Mouse (Mus musculus) cerebellum, adult 11-12 months (tissue): Measurements from ENCODE around the gene Lrrk1.

Experiments used
- DNase-seq: peaks from one replicate; pipeline ENCODE4 v3.0.0; 2022

Lrrk1 gene

DNA sequence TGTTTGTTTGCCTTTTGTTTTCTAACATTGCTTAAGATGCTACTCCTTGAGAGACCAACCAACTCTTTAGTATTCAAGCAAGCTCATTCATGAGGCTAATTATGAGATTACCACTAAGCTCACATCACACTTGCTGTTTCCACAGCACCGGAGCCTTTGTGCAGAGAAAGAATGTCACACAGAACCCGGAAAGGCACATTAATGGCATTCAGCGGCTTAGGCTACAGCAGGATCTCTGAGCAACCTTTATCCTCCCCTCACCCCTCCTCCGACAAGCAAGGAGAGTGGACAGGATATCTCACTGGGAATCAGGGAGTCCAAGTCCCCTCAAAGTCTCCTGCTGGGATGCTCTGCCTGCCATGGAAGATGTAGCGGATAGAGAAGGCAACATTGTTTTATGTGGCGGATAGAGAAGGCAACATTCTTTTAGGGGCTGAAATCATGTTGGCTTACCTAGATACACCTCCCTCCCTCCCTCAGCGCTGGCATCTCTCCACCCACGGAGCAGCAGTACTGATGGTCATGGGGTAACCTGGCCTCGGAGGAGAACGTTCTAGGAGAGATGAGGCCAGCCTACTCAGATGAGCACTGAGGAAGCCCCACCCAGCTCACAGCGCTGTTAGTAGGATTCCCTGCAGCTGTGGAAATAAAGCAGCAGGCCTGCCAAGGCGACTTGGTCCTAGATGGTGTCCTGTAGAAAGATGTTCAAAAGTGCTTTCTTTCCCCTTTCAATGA is 91.1 kb downstream of the Lrrk1 start:
- DNase-seq, result no peak

DNA sequence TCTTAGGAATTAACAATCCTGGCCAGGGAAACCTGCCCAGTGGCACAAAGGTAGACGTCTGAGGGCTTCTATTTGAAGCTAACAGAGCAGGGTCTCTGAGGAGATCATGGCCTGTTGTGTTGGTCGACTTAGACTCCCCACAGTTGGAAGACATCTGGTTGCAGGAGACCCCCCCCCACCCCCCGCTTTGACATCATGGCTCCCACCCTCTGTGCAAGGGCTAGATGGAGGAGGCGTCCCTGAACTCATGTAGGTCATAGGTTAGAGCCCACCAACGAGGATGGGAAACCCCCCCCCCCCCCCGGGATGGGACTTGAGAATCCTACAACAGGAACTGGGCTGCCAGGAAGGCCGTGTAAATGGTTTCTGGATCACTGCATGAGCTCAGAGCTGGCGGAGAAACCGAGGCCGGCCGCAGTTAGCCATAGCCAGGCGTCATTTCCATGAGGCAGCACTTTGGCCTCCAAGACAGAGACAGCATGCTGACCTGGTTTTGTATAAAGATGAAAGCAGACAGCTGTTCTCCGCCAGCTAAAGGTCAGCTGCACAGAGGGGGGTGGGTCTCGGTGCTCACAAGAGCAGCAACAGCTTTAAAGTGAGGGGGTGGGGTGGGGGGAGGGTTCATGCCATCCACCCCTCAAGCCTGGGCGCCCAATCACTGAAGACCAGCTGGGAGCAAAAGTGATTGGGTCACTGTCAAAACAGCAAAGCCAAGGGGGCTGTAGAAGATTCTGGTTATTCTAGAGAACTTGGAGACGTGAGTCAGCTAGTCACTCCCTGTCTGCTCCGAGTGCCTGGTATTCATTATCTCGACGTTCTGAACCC is 95.4 kb downstream of the Lrrk1 start:
- no peak for DNase-seq

DNA sequence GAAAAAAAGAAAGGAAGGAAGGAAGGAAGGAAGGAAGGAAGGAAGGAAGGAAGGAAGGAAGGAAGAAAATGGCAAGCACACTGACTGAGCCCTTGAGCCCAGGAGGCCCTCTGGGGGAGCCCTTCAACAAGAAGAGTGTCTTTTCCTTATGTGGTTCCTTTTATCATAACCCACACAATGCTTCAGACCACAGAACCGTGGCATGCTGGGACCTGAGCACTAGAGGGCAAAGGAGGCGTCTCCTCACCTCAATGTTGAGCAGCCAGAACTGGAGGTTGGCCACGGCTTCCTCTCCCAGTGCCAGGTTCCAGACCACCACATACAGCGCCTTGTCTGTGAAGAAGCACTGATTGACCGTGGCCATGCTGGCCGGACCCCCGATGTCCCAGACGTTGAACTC is 96.1 kb downstream of the Lrrk1 start:
- no peak for DNase-seq

DNA sequence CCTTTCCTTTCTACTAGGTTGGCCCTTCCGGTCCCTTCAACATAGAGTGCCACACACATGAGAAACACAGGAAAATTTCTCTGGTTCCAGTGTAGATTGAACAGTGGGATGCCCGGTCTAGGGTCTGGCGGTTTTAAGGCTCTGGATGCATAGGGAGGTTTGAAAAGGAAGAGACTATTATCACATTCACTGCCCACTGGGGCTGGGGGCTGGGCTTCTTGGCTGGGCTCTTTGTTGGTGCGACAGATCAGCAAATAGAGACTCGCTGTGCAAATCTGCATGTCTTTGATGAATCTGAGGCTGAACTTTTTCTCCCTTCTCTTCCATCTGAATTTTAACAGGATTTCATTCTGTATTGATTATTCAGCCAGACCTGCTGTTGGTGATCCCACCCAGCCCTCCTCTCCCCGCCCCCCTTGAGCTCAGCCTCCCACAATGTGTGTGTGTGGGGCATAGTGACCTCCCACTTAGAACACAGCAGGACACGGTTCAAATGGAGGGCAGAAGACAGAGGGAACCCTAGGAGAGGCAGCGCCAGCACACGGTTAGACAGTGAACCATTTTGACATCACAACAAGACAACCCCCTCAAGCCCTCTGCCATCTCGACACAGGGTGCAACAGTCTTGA is 105.1 kb downstream of the Lrrk1 start:
- DNase-seq, result no peak

DNA sequence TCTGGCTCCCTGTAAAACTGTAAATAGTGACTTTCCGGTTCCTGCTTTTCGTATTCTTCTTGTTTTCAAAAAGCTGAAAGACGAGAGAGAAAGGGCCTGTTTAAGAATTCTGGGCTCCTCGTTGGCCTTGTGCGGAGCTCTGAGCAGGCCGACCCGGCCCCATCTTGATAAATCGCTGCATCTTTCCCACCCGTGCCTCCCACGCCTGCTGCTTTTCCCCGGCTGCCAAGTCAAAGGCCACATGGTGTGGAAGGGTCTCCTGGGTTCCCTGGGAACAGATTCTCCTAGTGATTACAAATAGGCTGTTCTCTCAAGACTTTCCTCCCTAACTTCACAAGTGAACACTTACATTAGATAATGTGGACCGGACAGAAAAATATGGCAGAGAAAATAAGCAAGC is 105.9 kb downstream of the Lrrk1 start:
- DNase-seq, result no peak

DNA sequence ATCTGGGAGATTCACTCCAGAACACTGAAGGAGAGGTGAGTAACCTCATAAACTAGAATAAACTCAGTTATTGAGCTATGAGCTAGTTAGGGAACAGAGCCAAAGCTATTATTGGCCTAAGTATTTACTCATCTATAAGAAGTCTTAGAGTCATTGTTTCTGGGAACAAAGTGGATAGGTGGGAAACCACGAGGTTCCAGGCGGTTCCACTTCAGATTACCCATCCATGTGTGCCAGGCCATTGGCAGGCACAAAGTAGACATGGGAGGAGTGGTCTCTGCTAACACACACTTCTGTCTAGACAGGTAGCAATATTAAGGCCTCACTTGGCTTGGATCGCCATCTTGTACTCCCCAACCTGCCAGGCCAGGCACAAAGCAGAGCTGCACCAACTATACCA is 110.1 kb downstream of the Lrrk1 start:
- no peak for DNase-seq

DNA sequence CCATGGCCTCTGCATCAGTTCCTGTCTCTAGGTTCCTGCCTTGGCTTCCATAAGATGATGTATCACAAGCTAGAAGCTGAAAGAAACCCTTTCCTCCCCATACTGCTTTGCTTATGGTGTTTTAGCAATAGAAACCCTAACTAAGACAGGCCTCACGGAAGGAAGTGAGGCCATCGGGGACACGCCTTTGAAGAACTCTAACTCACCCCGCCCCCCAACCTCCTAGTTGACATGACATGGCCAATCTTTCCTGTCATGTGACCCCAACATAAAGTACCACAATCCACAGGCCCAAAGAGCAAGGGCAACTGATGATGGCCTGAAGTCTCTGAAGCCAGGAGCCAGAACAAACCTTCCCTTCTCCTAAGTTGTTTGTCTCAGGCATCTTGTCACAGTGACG is 114.7 kb downstream of the Lrrk1 start:
- no peak for DNase-seq

DNA sequence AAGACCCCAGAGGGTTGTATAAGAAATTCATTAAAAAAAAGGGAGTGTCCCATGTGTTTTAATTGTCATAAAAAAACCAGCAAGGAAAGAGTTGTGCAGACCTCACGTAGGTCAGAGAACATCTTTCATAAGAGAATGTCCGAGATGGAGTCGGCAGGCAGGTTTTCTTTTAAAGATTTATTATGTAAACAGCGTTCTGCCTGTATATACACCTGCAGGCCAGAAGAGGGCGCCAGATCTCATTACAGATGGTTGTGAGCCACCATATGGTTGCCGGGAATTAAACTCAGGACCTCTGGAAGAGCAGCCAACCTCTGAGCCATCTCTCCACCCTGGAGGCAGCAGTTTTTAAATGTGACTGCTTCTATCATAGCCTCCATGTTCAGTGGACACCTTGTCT is 116.9 kb downstream of the Lrrk1 start:
- no peak for DNase-seq

DNA sequence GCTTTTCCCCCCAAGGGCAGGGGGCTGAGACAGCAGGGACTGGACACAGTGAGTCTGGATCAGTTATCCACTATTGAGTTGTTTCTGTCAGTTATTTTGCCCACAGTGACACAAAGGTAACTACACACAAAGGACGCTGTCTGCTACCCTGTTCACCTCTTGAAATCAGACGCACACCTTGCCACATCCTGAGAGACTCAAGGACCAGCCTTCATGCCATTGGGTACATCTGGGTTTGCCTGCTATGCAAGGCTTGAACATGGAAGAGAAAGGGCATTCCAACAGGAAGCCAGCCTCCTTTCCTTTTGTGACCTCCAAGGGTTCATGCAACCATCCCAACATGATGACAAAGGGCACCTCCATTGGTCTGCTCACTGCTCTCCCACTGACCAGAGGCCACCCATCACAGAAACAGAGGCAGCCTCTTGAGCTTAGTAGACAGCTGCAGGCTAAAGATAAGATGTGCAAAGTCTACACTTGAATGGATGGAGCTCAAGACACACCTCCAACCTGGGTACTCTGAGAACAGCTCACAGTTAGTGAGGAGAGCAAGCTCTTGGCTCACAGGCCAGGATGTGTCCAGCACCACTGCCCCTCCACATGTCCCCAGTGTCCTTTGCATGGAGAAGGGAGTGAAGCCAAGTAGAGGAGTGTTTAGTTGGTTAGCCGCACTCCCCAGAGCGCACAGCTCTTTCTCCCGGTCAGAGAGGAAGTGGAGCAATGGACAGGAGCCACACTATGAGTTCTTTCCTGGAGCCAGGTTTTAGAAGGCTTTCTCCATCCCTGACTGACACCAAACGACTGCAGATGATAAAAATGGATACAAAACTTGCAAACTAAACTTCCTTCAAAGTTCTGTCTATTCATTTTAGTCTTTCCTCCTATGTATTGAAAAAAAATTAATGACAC is 121.0 kb downstream of the Lrrk1 start:
- no peak for DNase-seq

DNA sequence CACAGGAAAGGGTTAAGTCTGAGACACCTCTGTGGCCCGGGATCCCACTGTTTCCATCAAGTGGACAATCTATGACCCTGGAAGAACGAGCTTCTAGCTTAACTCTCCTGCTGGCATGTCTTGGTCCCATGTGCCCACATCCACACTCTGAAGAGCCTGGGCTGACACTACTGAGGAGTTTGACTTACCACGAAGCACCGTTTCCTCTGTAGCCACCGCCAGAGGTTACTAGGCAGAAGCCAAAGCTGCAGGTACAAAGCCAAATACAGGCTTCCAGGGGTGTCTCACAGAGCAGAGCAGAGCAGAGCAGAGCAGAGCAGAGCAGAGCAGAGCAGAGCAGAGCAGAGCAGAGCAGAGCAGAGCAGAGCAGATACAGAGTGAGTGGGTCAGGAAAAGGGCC is 124.7 kb downstream of the Lrrk1 start:
- no peak for DNase-seq

DNA sequence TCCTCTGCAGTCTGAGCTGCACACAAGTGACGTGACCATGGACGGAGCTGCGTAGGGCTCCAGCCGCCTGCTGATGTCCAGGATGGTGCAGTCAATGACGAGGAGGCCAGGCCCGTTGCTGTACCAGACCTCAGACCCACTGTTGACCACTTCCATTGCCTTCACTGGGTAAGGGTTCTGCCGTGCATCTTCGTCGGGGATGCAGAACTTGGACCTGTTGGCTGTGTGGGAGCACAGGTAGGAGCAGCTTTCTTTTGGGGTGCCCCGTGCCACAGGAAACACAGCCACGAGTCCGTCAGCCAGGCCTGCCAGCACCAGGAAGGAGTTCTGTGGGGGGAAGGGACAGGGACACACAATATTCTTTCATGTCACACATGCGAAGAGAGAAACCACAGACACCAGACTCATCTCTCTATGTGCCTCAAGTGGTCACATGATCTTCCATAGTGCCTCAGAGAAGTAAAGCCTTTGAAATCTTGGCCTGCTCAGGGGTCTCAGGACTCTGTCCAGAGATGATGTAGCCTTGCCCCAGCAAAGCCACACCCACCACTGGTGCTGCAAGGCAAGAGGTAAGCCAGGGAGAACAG is 125.5 kb downstream of the Lrrk1 start:
- DNase-seq, result no peak

DNA sequence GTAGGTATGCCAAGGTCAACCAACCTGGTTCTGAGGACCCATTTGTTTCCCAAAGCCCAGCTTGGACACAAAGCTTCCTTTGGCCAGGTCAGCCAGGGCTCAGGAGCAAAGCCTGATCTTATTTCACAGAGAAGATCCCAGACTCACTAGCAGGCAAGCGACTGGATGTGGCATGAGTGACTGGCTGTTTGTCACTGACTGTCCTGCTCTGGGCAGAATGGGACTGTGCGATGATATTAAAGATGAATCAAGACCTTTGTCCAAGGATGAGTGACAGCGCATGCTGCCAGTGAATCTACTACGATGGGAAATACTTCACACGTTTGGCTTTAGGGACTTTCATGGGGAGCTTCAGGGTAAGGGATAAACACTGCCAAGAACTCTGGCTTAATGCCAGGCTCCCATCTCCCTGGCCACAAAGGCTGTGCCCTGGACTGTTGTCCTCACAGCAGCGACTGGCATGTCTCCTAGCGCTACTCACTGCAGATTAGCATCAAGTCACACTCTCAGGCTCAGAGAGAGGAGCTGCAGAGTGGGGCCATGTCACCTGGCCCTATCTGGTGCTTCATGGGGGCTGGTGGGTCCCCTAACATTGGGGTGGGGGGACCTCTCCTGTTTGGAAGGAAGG is 127.3 kb downstream of the Lrrk1 start:
- DNase-seq, result peak; percentile 78

DNA sequence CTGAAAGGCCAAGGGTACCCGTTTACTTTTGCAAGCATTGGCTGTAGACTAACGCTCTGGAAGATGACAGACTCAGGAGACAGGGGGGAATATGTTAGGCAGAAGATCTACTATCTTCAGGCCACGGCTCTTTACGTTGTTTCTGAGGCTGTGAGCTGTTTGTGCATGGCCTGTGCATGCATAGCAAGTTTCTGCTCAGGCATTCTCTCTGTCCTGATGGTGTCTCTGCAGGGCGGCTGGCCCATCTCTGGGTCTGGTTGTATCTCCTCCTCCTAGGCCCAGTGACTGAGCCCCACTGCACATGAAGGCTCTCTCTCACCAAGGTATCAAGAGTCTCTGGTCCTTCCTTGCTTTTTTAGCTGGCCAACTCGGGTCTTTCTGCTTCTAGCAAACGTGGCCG is 127.9 kb downstream of the Lrrk1 start:
- DNase-seq, result peak; percentile 47

DNA sequence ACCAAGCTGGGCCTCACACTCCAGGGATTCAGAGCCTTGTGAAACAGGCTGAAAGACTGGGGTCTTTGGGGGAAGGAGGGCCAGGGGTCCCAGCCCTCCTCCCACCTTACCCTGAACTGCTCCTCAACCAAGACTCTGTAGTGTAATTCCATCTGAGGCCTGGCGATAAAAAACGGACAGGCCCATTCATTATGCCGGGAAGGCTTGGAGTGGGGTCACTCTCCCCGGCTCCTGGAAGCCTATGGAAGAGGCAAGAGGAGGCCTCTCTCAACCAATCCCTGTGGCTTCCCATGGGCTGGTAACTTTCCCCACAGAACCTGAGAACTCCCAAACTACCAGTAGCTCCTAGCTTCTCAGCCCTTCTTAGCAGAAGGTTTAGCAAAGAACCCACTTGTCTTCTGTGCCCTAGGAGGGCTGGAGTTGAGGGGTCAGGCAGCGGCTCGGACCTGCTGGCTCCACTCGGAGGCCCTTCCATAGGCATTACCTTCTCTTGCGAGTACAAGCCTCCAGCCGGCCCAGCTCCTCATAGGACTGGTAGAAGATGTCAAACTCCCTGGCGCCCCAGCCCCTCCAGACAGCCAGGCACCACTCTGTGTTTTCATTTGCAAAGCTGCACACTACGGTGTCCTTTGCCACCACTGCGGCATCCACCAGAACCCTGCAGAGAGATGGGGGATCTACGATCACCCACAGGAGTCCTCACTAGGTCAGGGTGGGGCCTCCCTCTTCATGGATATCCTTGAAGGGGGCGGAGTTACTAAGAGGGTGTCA is 128.5 kb downstream of the Lrrk1 start:
- no peak for DNase-seq

DNA sequence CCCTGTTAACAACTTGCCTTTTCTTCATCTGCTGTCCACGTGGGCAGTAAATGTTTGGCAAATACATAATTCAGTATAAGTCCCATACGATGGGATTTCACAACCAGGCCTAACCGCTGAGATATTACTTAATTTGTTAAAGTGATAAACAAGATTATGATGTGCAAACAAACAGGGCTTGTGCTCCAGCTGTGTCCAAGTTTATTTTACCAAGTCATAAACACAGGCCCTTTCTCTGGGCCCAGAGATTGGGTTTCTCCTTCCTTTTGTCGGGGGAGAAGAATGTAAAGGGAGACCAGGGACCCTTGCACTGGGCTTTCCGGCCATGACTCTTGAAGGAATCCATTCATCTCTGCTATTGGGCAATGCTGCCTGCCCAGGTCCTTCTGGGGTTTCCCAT is 129.2 kb downstream of the Lrrk1 start:
- DNase-seq, result no peak

DNA sequence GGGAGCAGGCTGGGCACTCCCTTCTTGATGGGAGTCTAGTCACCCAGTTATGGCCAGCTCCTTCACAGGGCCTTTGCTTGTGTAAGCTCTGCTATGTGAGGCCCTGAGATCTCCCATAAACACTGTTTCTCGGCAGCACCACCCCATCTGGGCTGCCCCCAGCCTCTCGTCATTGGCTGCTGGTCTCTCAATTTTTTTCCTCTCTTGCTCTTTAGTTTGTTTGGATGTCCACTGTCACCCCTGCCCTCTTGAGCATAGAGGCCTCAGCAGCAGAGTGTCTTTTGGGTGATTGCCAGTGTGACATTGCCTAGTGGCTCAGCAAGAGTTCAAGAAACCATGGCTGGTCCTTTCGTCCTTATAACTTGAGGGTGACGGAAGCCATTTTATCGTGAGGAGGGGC is 130.9 kb downstream of the Lrrk1 start:
- no peak for DNase-seq

DNA sequence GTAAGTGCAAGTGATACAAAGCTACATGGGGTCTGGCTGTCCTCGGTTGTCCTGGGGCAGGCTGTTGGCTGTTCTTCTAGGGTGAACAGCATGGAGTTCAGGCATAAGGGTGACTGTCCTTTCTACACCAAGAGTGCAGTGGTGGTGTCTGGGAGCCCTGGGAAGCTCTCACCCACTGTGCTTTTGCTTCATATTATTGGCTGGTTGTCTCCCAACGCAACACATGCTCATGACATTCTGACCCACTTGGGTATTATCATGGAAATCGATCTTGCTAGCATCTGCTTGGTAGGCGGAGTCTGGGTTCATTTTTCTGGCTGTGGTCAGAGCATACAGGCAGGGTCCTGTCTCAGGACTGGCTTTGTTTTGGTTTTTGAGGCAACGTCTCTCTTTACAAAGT is 131.7 kb downstream of the Lrrk1 start:
- no peak for DNase-seq

DNA sequence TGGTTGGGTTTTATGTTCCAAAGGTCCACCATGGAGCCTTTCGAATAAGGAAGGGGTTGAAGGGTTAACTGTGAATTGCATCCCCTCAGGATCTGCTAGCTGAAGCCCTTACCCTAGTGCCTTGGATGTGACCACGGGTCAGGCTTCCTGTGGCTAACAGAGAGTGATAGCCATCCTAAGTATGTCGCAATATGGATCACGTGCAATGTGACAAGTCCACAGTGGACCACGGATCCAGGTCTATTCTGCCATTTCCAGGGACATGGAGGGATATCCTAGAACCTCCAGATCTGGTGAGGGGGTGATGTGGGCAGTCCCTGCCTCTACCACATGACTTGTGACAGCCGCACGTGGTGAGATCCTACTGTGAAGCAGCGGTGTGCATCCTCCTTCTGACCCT is 133.2 kb downstream of the Lrrk1 start:
- DNase-seq, result no peak

DNA sequence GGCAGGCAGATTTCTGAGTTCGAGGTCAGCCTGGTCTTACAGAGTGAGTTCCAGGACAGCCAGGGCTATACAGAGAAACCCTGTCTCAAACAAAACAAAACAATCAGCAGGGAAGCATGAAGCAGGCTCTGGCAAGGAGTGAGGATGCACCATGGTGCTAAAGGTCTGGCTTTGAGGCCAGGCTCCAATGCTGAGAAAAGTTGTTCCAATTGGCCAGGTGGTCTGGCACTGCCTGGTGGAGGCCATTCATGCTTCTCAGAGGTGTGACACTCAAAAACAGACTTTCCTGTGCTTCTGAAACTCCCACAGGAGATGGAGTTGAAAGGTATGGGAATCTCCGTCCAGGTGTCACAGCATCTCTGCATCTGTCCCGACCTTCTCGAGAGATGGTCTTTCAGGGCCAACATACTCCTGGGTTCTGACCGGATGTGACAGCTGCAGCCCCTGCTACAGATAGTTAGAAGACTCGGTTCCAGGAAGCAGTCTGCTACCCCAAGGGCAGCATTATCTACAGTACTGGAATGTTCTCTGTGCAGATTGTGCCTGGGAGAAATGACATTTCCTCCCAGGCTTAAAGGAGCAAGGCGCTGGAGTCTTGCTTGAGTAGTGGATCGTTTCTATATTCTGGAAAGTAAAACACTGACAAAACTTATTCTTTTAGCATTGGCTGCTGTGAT is 134.0 kb downstream of the Lrrk1 start:
- no peak for DNase-seq

DNA sequence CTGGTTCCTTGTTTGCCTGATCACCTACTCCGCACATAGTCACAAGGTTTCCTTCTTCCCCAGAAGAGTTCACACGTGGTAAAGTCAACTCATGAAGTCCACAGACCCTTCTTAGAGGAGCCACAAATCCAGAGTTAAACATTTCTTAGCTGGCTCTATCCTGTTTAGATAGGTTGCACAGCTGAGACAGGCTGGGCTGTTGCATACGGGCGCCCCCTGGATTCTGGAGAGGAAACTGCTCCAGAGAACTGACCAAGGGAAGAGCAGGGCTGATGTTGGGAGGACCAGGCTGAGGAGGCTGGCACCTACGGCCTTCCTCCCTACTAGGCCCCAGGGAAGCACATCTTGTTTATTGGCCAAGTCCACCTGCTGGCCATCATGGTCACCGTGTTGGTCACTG is 138.1 kb downstream of the Lrrk1 start:
- peak; percentile 39 for DNase-seq

DNA sequence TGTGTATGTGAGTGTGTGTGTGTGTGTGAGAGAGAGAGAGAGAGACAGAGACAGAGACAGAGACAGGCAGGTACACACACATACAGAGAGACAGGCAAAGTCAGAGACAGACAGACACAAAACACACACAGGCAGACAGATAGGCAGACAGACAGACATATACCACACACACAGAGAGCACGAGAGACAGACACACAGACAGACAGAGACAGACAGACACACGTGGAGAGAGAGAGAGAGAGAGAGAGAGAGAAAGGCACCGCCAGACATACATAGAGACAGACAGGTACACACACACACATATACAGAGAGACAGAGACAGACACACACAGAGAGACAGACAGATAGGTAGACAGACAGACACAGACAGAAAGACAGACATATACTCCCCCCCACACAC is 138.7 kb downstream of the Lrrk1 start:
- DNase-seq, result no peak
